Mouse (Mus musculus): ENCODE measurements around the gene Cnnm3. TPM values are rescaled to one million over a fixed set of nuclear protein-coding genes. Genes with fewer than 3 reads are reported as not detected.

Cnnm3 gene
- polyA plus RNA-seq, 1 experiment from 2014 or later, result 4.5 TPM

- Histone ChIP-seq H3K9me3 (no peaks in the 10 kb centered on the region), H3K9ac (no peak overlapping the region), H3K4me2 (no peak overlapping the region), H3K4me3 (replicated peaks) (no peak overlapping the region), H3K27ac (no peak overlapping the region), H3K4me1 (peaks cover 7% of the 10 kb centered on the region; the same call in 1 of the 2 replicates), H3K27me3 (peaks cover 36% of the 10 kb centered on the region), H3K36me3 (replicated peaks) (no peaks in the 10 kb centered on the region)
- no peak for ATAC-seq (ENCODE audit: low FRiP score)
- 80% methylated on average over 6 of the region's 6 CpGs for WGBS
Observed at GRCm38 (mm10) chr1:36564101-36564500, 52.4 kb downstream of the Cnnm3 start.

DNA sequence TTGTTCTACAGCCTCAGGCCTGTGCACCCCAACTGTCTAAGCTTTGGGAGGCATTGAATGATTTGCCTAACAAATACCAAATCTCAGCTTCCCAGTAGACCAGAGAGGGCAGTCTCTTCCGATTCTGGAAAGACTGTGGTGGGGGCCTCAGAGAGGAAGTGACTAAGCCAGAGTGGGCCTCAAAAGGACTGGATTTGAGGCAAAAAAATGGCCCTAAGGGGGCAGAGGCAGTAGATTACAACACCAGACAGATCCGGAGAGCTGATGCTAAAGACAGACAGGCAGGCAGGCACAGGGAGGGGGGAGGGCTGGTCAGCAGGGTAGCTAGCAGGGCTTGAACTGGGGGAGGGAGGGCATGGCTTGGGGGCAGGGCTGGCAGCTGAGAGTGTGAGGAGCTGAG lies 54.8 kb downstream of the Cnnm3 start:
- ATAC-seq (ENCODE audit: low FRiP score), result no peak
- WGBS, result 15% methylated on average over 2 of the region's 2 CpGs
- H3K27ac ChIP-seq, result no peak overlapping the region

GRCm38 (mm10) chr1:36567818-36568603 lies 56.3 kb downstream of the Cnnm3 start:
- no peaks in the 10 kb centered on the region for H3K36me3 ChIP-seq (replicated peaks)
- WGBS, result 43% methylated on average over 21 of the region's 21 CpGs
- no peaks in the 10 kb centered on the region for H3K9me3 ChIP-seq
- H3K4me2 ChIP-seq, result no peak overlapping the region
- H3K27ac ChIP-seq, result no peak overlapping the region
- H3K27me3 ChIP-seq, result peaks cover 22% of the 10 kb centered on the region; the same call in 1 of the 2 replicates
- no peak overlapping the region for H3K9ac ChIP-seq
- ATAC-seq (ENCODE audit: low FRiP score), result no peak
- H3K4me1 ChIP-seq, result peaks cover 5% of the 10 kb centered on the region; the same call in 1 of the 2 replicates
- H3K4me3 ChIP-seq (replicated peaks), result no peak overlapping the region

More for the DNA sequence above, 54.8 kb downstream of the Cnnm3 start:
- H3K36me3 ChIP-seq (replicated peaks), result no peaks in the 10 kb centered on the region
- H3K9ac ChIP-seq, result no peak overlapping the region
- peaks cover 22% of the 10 kb centered on the region; the same call in 1 of the 2 replicates for H3K27me3 ChIP-seq
- no peak overlapping the region for H3K4me3 ChIP-seq (replicated peaks)
- no peak overlapping the region for H3K4me2 ChIP-seq
- no peaks in the 10 kb centered on the region for H3K9me3 ChIP-seq
- H3K4me1 ChIP-seq, result peaks cover 5% of the 10 kb centered on the region; the same call in 1 of the 2 replicates

DNA sequence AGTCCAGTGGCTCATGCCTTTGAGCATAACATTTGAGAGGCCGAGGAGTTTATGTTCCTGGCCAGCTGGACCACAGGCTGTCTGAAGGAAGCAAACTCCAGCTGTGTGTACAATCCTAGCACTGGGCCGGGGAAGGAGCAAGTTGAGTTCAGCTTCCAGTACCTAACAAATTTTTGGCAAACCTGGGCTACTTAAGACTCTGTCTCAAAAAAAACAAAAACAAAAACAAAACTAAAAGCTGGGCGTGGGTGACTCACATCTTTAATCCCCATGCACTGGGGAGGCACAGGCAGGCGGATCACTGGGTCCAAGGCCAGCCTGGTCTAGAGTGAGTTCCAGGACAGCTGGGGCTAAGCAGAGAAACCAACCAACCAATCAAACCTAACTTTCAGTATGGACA lies 57.1 kb downstream of the Cnnm3 start:
- 84% methylated on average over 4 of the region's 4 CpGs for WGBS
- no peaks in the 10 kb centered on the region for H3K9me3 ChIP-seq

DNA sequence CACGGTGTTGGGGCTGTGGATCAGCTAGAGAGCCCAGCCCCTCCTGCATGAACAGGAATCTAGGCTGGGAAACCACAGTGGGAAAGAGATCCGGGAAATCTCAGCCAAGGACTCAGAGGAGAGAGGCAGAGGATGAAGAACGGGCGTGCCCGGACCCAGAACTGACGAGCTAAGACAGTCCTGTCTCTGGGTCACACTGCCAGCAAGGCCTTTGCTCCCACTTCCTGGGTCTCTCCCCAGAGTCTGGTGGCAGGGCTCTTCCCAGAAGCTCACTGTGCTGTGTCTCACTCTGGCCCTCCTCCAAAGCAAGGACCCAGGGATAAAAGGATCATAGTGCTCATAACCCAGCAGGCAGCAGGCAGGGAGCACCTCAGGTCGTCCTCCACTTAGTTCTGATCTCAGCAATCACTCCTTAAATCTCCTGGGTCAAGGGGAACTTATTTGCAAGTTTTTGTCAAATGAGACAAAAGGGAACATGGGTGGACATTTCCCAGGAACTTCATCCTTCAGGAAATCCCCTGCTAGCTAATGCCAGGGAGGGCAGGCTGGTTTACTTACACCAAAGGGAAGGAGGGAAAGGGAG lies 58.1 kb downstream of the Cnnm3 start:
- Histone ChIP-seq H3K4me1 (peaks cover 5% of the 10 kb centered on the region; the same call in 1 of the 2 replicates), H3K9me3 (no peaks in the 10 kb centered on the region), H3K9ac (0 out of 2 replicates have a peak overlapping the region, but pooled peaks have one; percentile 4), H3K4me2 (no peak overlapping the region), H3K4me3 (replicated peaks) (no peak overlapping the region), H3K27ac (no peak overlapping the region), H3K36me3 (replicated peaks) (no peaks in the 10 kb centered on the region), H3K27me3 (peaks cover 14% of the 10 kb centered on the region; the same call in 1 of the 2 replicates)
- WGBS, result 50% methylated on average over 7 of the region's 7 CpGs
- ATAC-seq (ENCODE audit: low FRiP score), result no peak

More for the DNA sequence above, 57.1 kb downstream of the Cnnm3 start:
- Histone ChIP-seq H3K4me2 (no peak overlapping the region), H3K27me3 (peaks cover 22% of the 10 kb centered on the region; the same call in 1 of the 2 replicates), H3K36me3 (replicated peaks) (no peaks in the 10 kb centered on the region), H3K9ac (no peak overlapping the region), H3K4me1 (peaks cover 5% of the 10 kb centered on the region; the same call in 1 of the 2 replicates), H3K27ac (no peak overlapping the region), H3K4me3 (replicated peaks) (no peak overlapping the region)
- ATAC-seq (ENCODE audit: low FRiP score), result no peak

DNA sequence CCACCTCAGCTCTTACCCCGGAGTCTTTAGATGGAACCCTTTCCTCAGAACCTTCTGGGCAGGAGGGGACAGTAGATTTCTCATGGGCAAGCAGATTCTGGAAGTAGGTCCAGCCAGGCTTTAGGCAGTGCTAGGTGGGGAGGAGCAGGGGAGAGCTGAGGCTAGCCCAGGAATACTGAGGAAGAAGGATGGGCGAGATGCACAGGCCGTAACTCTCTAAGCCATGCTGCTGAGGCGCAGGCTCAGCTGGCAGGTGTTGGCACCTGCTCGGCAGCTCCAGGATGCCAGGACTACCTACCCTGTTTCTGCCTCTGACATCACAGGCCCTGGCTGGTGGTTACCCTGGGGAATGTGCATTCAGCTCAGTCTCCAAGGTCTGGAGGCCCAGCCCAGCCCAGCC lies 58.7 kb downstream of the Cnnm3 start:
- no peak for ATAC-seq (ENCODE audit: low FRiP score)
- 86% methylated on average over 5 of the region's 5 CpGs for WGBS
- Histone ChIP-seq H3K4me2 (no peak overlapping the region), H3K9ac (no peak overlapping the region), H3K4me1 (peaks cover 5% of the 10 kb centered on the region; the same call in 1 of the 2 replicates), H3K27ac (no peak overlapping the region), H3K36me3 (replicated peaks) (no peaks in the 10 kb centered on the region), H3K9me3 (no peaks in the 10 kb centered on the region), H3K4me3 (replicated peaks) (no peak overlapping the region), H3K27me3 (peaks cover 15% of the 10 kb centered on the region; the same call in 1 of the 2 replicates)

- H3K36me3 ChIP-seq (replicated peaks), result no peaks in the 10 kb centered on the region
- H3K27ac ChIP-seq, result no peak overlapping the region
- H3K4me2 ChIP-seq, result no peak overlapping the region
- H3K9me3 ChIP-seq, result no peaks in the 10 kb centered on the region
- H3K4me1 ChIP-seq, result peaks cover 12% of the 10 kb centered on the region
- ATAC-seq (ENCODE audit: low FRiP score), result no peak
- 57% methylated on average over 6 of the region's 6 CpGs for WGBS
- H3K27me3 ChIP-seq, result peaks cover 20% of the 10 kb centered on the region
- H3K9ac ChIP-seq, result no peak overlapping the region
- no peak overlapping the region for H3K4me3 ChIP-seq (replicated peaks)
Observed at GRCm38 (mm10) chr1:36571627-36572026, 60.0 kb downstream of the Cnnm3 start.

- no peak overlapping the region for H3K27ac ChIP-seq
- 77% methylated on average over 2 of the region's 2 CpGs for WGBS
- peaks cover 12% of the 10 kb centered on the region for H3K4me1 ChIP-seq
- ATAC-seq (ENCODE audit: low FRiP score), result no peak
- H3K9ac ChIP-seq, result no peak overlapping the region
- H3K27me3 ChIP-seq, result peaks cover 26% of the 10 kb centered on the region
- H3K36me3 ChIP-seq (replicated peaks), result no peaks in the 10 kb centered on the region
- H3K4me2 ChIP-seq, result no peak overlapping the region
- H3K4me3 ChIP-seq (replicated peaks), result no peak overlapping the region
- H3K9me3 ChIP-seq, result no peaks in the 10 kb centered on the region
Observed at GRCm38 (mm10) chr1:36572140-36572700, 60.6 kb downstream of the Cnnm3 start.

DNA sequence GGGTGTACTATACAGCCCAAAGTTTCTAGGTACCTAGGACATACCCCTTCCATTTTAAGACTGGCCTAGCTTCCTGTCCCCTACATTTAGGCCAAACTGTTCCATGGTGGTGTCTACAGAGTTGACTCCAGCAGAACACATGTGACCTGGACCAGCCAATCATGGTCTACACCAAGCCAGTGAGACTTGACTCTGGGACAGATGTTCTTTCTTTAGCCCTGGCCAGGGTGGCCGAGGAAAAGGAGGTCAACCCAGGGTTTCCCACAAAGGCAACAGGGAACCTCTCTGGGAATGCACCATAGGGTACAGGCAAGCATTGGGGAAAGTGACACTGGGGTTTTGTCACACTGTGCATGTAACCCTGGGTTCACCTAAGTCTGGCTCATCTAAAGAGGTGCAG lies 61.0 kb downstream of the Cnnm3 start:
- 69% methylated on average over 1 of the region's 1 CpGs for WGBS
- Histone ChIP-seq H3K4me3 (replicated peaks) (no peak overlapping the region), H3K4me1 (peaks cover 12% of the 10 kb centered on the region), H3K27me3 (peaks cover 31% of the 10 kb centered on the region), H3K9me3 (no peaks in the 10 kb centered on the region), H3K9ac (no peak overlapping the region), H3K27ac (no peak overlapping the region), H3K4me2 (no peak overlapping the region), H3K36me3 (replicated peaks) (no peaks in the 10 kb centered on the region)
- ATAC-seq (ENCODE audit: low FRiP score), result no peak

- ATAC-seq (ENCODE audit: low FRiP score), result no peak
- no peak overlapping the region for H3K4me2 ChIP-seq
- H3K36me3 ChIP-seq (replicated peaks), result no peaks in the 10 kb centered on the region
- peaks cover 12% of the 10 kb centered on the region for H3K4me1 ChIP-seq
- H3K27me3 ChIP-seq, result peaks cover 34% of the 10 kb centered on the region
- no peak overlapping the region for H3K4me3 ChIP-seq (replicated peaks)
- H3K9ac ChIP-seq, result no peak overlapping the region
- H3K9me3 ChIP-seq, result no peaks in the 10 kb centered on the region
- WGBS, result 87% methylated on average over 8 of the region's 8 CpGs
- H3K27ac ChIP-seq, result no peak overlapping the region
Observed at GRCm38 (mm10) chr1:36573524-36573923, 61.9 kb downstream of the Cnnm3 start.

DNA sequence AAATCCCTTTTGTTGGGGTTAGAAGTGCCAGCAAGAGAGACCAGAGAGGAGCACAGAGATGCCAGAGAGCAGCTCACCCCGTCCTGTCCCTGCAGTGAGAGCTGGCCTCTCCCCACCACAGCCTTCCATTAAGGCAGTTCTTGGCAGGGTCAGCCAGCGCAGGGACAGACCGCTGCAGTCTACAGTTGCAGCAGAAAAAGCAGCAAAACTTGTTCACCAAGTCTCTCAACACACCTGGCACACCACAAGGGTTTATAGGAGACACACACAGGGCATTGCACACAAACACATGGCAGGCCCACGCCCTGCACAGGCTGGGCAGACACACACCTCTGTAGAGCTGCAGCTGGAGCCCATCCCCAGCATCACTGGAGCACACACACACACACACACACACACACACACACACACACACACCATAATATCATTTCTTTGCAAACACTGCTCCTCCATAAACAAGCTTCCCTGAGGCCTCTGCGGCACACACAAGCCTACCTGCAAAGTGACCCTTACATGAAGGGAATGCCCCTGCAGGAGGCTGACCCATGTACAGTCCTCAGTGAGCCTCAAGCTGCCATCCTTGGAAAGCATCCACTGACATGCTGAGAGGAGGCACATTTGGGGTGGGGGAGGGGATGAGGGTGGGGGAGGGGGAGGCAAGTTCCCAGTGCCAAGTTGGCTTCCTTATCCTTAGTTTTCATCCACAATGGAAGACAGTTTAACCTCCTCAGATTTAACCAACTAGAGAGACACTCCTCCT lies 62.7 kb downstream of the Cnnm3 start:
- H3K27ac ChIP-seq, result no peak overlapping the region
- H3K4me3 ChIP-seq (replicated peaks), result no peak overlapping the region
- 80% methylated on average over 5 of the region's 5 CpGs for WGBS
- 0 out of 2 replicates have a peak overlapping the region, but pooled peaks have one; percentile 18 for H3K9ac ChIP-seq
- H3K27me3 ChIP-seq, result peaks cover 41% of the 10 kb centered on the region
- ATAC-seq (ENCODE audit: low FRiP score), result no peak
- H3K9me3 ChIP-seq, result no peaks in the 10 kb centered on the region
- no peaks in the 10 kb centered on the region for H3K36me3 ChIP-seq (replicated peaks)
- H3K4me1 ChIP-seq, result peaks cover 13% of the 10 kb centered on the region
- no peak overlapping the region for H3K4me2 ChIP-seq

DNA sequence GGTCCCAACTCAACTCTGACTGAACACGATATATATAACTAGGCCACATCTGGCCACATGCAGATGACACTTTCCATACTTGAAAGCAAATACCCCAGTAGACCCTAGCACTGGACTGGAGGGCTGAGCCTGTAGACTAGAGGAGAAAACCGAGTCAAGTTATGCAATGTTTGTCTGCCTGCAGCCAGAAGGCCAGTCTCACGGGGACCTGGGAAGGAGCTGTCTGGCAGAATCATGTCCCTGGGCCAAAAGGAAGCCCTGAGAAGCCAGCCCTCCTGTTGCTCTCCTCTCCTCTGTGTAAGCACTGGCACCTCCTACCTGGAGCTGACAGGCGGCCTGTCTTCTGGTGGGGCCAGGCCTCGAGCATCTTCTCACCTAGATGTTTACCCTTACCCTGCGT lies 63.7 kb downstream of the Cnnm3 start:
- no peak overlapping the region for H3K4me3 ChIP-seq (replicated peaks)
- H3K36me3 ChIP-seq (replicated peaks), result no peaks in the 10 kb centered on the region
- WGBS, result 73% methylated on average over 6 of the region's 6 CpGs
- no peak overlapping the region for H3K4me2 ChIP-seq
- no peaks in the 10 kb centered on the region for H3K9me3 ChIP-seq
- H3K27ac ChIP-seq, result no peak overlapping the region
- peaks cover 49% of the 10 kb centered on the region for H3K27me3 ChIP-seq
- H3K4me1 ChIP-seq, result peaks cover 22% of the 10 kb centered on the region
- H3K9ac ChIP-seq, result no peak overlapping the region
- no peak for ATAC-seq (ENCODE audit: low FRiP score)

Data from forebrain, embryonic 12.5 days (tissue).